Mouse (Mus musculus) olfactory bulb, adult 2 months (tissue): ENCODE measurements around the gene Brca1. TPM values are rescaled to one million over a fixed set of nuclear protein-coding genes. Genes with fewer than 3 reads are reported as not detected.
"Not testable (repeated sequence)": the region's sequence is repeated elsewhere in the genome, so short reads cannot be mapped to it uniquely, and the experiment has no call there.

Source experiments
- H3K27ac ChIP-seq: fragments of 200-500 bp; 2 replicates; pipeline ENCODE4 v1.5.1; 2012; ENCODE audit warnings: low read depth, low read length; ENCODE audit not compliant: insufficient read depth
- H3K4me1 ChIP-seq: fragments of 200-500 bp; 2 replicates; pipeline ENCODE4 v1.6.1; 2012; ENCODE audit warnings: low read length; ENCODE audit not compliant: control insufficient read depth, insufficient read depth
- H3K4me3 ChIP-seq: fragments of 200-500 bp; 2 replicates; pipeline ENCODE4 v1.5.1; 2012; ENCODE audit warnings: mild to moderate bottlenecking, low read depth, low read length, moderate library complexity; ENCODE audit not compliant: insufficient read depth
- CTCF ChIP-seq: fragments of 200-500 bp; IDR thresholded peaks from 2 replicates; pipeline ENCODE4 v1.5.1; 2012; ENCODE audit warnings: low read depth, mild to moderate bottlenecking, low read length, moderate library complexity; ENCODE audit not compliant: insufficient read depth
- POLR2A ChIP-seq: fragments of 200-500 bp; IDR thresholded peaks from 2 replicates; pipeline ENCODE4 v1.6.1; 2012; ENCODE audit warnings: mild to moderate bottlenecking, low read depth, low read length, moderate library complexity; ENCODE audit not compliant: insufficient read depth
- WGBS: fragments of 180-500 bp; shearing (Covaris S2); methylation state at CpG from one replicate; pipeline ENCODE4 v1.1.7; 2018; 5-methylcytosine and 5-hydroxymethylcytosine counted together
- polyA plus RNA-seq: library from polyadenylated mRNA; stranded (reverse); fragments of >200 nt; gene quantifications from 2 replicates; pipeline ENCODE4 v1.2.4, GENCODE M21; 2012; ENCODE audit warnings: low replicate concordance; ENCODE audit not compliant: missing spikeins, insufficient read depth, insufficient read length

Gene Brca1
- polyA plus RNA-seq, 1 experiment, result not detected

GRCm38 (mm10) chr11:101448899-101449298 is 102.9 kb downstream of the Brca1 start:
- TF ChIP-seq CTCF (no peak), POLR2A (no peak)
- WGBS, result 76% methylated on average over 4 of the region's 4 CpGs
- Histone ChIP-seq H3K4me3 (no peak overlapping the region), H3K4me1 (no peaks in the 10 kb centered on the region; the same call in 1 of the 2 replicates), H3K27ac (no peak overlapping the region)

- TF ChIP-seq CTCF (no peak), POLR2A (no peak)
- peak within 1 kb of the TSS; percentile 41 for H3K4me3 ChIP-seq
Measured at GRCm38 (mm10) chr11:101448274-101448746, 103.4 kb downstream of the Brca1 start, which contains the start of gene Ifi35. Gene Ifi35 (plus strand): TSS chr11:101448407.

GRCm38 (mm10) chr11:101447786-101448185 is 104.0 kb downstream of the Brca1 start:
- no peak overlapping the region for H3K27ac ChIP-seq
- no peak overlapping the region for H3K4me3 ChIP-seq
- WGBS, result 81% methylated on average over 5 of the region's 5 CpGs
- peaks cover 4% of the 10 kb centered on the region; the same call in 1 of the 2 replicates for H3K4me1 ChIP-seq
- TF ChIP-seq CTCF, result no peak
- TF ChIP-seq POLR2A, result no peak

More at GRCm38 (mm10) chr11:101448274-101448746, 103.4 kb downstream of the Brca1 start, which contains the start of gene Ifi35:
- no peak within 1 kb of the TSS for H3K27ac ChIP-seq
- peaks cover 3% of the 10 kb centered on the region; the same call in 1 of the 2 replicates for H3K4me1 ChIP-seq
- 39% methylated on average over 10 of the region's 10 CpGs for WGBS

GRCm38 (mm10) chr11:101446860-101447259 is 104.9 kb downstream of the Brca1 start:
- not testable (repeated sequence) for H3K27ac ChIP-seq, H3K4me1 ChIP-seq, H3K4me3 ChIP-seq
- 86% methylated on average over 8 of the region's 8 CpGs for WGBS

- Histone ChIP-seq H3K4me3 (no peak overlapping the region), H3K27ac (no peak overlapping the region), H3K4me1 (peaks cover 4% of the 10 kb centered on the region; the same call in 1 of the 2 replicates)
- WGBS, result 75% methylated on average over 1 of the region's 1 CpGs
- TF ChIP-seq POLR2A, result no peak
- no peak for TF ChIP-seq CTCF
Measured at GRCm38 (mm10) chr11:101446319-101446718, 105.4 kb downstream of the Brca1 start.

GRCm38 (mm10) chr11:101442760-101443159 is 109.0 kb downstream of the Brca1 start:
- Histone ChIP-seq H3K27ac (peak overlapping the region; percentile 72; the same call in 1 of the 2 replicates), H3K4me1 (peaks cover 4% of the 10 kb centered on the region; the same call in 1 of the 2 replicates), H3K4me3 (peak overlapping the region; percentile 82)
- under 1% methylated on average over 14 of the region's 14 CpGs for WGBS
- no peak for TF ChIP-seq CTCF
- TF ChIP-seq POLR2A, result no peak

GRCm38 (mm10) chr11:101442127-101442693 is 109.5 kb downstream of the Brca1 start, which contains the start of gene Rpl27:
Gene Rpl27 (plus strand): TSS chr11:101442298.
- H3K4me1 ChIP-seq, result peaks cover 4% of the 10 kb centered on the region; the same call in 1 of the 2 replicates
- TF ChIP-seq POLR2A, result peak; percentile 71
- TF ChIP-seq CTCF, result no peak
- peak within 1 kb of the TSS; percentile 72 for H3K27ac ChIP-seq
- under 1% methylated on average over 42 of the region's 42 CpGs for WGBS
- peak within 1 kb of the TSS; percentile 82 for H3K4me3 ChIP-seq

- peak; percentile 56; the same call in 1 of the 2 replicates for TF ChIP-seq CTCF
- not testable (repeated sequence) for H3K4me1 ChIP-seq, H3K27ac ChIP-seq
- peak overlapping the region; percentile 35 for H3K4me3 ChIP-seq
- 29% methylated on average over 15 of the region's 15 CpGs for WGBS
Measured at GRCm38 (mm10) chr11:101441450-101442126, 110.2 kb downstream of the Brca1 start.

Other genes with a start within 250 kb of the Brca1 start
- not detected in 2 replicates for gene Becn1, start 249.7 kb downstream of the Brca1 start, polyA plus RNA-seq
- 706 TPM in 1 of 2 replicates, not detected in the other for gene Psme3, start 235.7 kb downstream of the Brca1 start, polyA plus RNA-seq
- not detected in 2 replicates for gene Aoc2, start 226.9 kb downstream of the Brca1 start, polyA plus RNA-seq
- gene Aoc3, start 221.3 kb downstream of the Brca1 start, polyA plus RNA-seq, result not detected in 2 replicates
- not detected in 2 replicates for gene G6pc, start 184.4 kb downstream of the Brca1 start, polyA plus RNA-seq
- gene Aarsd1, start 134.3 kb downstream of the Brca1 start, polyA plus RNA-seq, result not detected in 2 replicates
- not detected in 2 replicates for gene Gm27029, start 127.2 kb downstream of the Brca1 start, polyA plus RNA-seq
- gene Rundc1, start 126.9 kb downstream of the Brca1 start, polyA plus RNA-seq, result not detected in 2 replicates
- not detected in 2 replicates for gene Ptges3l, start 126.6 kb downstream of the Brca1 start, polyA plus RNA-seq
- not detected in 2 replicates for gene Rpl27, start 109.7 kb downstream of the Brca1 start, polyA plus RNA-seq
- gene Ifi35, start 103.5 kb downstream of the Brca1 start, polyA plus RNA-seq, result not detected in 2 replicates
- gene Rnd2, start 87.0 kb downstream of the Brca1 start, polyA plus RNA-seq, result 335 TPM in 1 of 2 replicates, not detected in the other
- gene Vat1, start 85.7 kb downstream of the Brca1 start, polyA plus RNA-seq, result not detected in 2 replicates
- not detected in 2 replicates for gene Nbr1, start 194 bp upstream of the Brca1 start, polyA plus RNA-seq
- not detected in 2 replicates for gene Tmem106a, start 30.3 kb upstream of the Brca1 start, polyA plus RNA-seq
- gene Gm11634, start 47.3 kb upstream of the Brca1 start, polyA plus RNA-seq, result not detected in 2 replicates
- not detected in 2 replicates for gene Rdm1, start 75.2 kb upstream of the Brca1 start, polyA plus RNA-seq
- gene Arl4d, start 113.6 kb upstream of the Brca1 start, polyA plus RNA-seq, result not detected in 2 replicates
- gene Dhx8, start 181.0 kb upstream of the Brca1 start, polyA plus RNA-seq, result not detected in 2 replicates
- not detected in 2 replicates for gene Etv4, start 233.4 kb upstream of the Brca1 start, polyA plus RNA-seq